In the genomic region with DNA sequence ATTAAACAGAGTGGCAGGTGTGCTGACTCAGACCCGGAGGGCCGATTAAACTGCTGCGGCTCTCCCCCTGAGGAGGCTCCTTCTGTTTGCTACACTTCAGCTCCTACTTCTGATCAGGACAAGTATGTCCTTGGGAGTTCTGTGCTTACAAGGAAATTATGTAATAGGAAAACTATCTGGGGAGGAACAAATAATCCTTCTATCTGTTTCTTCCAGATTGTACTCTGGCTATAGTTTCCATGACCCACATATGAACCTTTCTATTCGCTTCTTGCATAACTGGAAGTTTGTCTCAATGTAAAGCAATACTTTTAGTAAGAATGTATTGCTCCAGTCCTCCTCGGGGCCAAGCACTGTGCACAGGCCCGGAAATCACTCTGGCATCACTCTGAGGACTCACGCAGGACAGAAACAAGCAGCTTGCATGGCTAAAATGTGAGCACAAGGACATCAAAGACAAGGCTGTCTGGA, we compare ENCODE assay signal across 9 mouse cellular contexts. TPM values are rescaled to one million over a fixed set of nuclear protein-coding genes. Genes with fewer than 3 reads are reported as not detected.
A peak's percentile ranks its signal among the peaks of the same experiment; 100 is the strongest.
DNase-seq lines count a peak whose midpoint lies in the region; ATAC-seq and TF ChIP-seq lines count a peak whose summit lies in the region.
"Had no signal": no experiment of that assay in that cellular context is flagged by ENCODE, and none has a peak within 500 bp of the region (broad histone marks: within the 10 kb centered on the region; RNA-seq: fewer than 3 reads in every experiment).

No protein-coding gene starts in this region.

- no peaks in the 10 kb centered on the region for H3K4me1 ChIP-seq in heart, adult 2 months (ENCODE audit: control insufficient read depth, insufficient read depth, low read length)
- H3K4me1 ChIP-seq in limb, embryonic 15.5 days, result no peaks in the 10 kb centered on the region
- H3K4me1 ChIP-seq in stomach, embryonic 14.5 days (ENCODE audit: control insufficient read depth, insufficient read depth, low read length), result peaks cover 5% of the 10 kb centered on the region; the same call in 1 of the 2 replicates
- no peaks in the 10 kb centered on the region for H3K4me1 ChIP-seq in hindbrain, embryonic 13.5 days (replicated peaks)
- H3K4me1 ChIP-seq in forebrain, postnatal 0 days (ENCODE audit: insufficient read depth), result no peaks in the 10 kb centered on the region

- H3K4me3 ChIP-seq in heart, adult 2 months, result no peak overlapping the region
- no peak overlapping the region for H3K4me3 ChIP-seq in limb, embryonic 15.5 days
- no peak overlapping the region for H3K4me3 ChIP-seq in stomach, embryonic 14.5 days (ENCODE audit: low read depth, low read length)
- no peak overlapping the region for H3K4me3 ChIP-seq in hindbrain, embryonic 13.5 days
- H3K4me3 ChIP-seq in forebrain, postnatal 0 days (ENCODE audit: low read depth, low read length), result no peak overlapping the region

- intact Hi-C loops in heart, adult 2 months (cut with DNase I), result no loop called here

- TF ChIP-seq CTCF in heart, adult 2 months (IDR thresholded peaks at IDR 0.05), result no peak
- TF ChIP-seq CTCF in forebrain, postnatal 0 days (IDR thresholded peaks at IDR 0.05; ENCODE audit: low read depth), result no peak

- no peaks in the 10 kb centered on the region for H3K27me3 ChIP-seq in heart, adult 2 months (ENCODE audit: control insufficient read depth, insufficient read depth, low read length)
- H3K27me3 ChIP-seq in limb, embryonic 15.5 days, result no peaks in the 10 kb centered on the region
- H3K27me3 ChIP-seq in stomach, embryonic 14.5 days (ENCODE audit: control insufficient read depth, insufficient read depth, low read length), result no peaks in the 10 kb centered on the region
- H3K27me3 ChIP-seq in hindbrain, embryonic 13.5 days, result no peaks in the 10 kb centered on the region
- H3K27me3 ChIP-seq in forebrain, postnatal 0 days (ENCODE audit: insufficient read depth, low read length), result no peaks in the 10 kb centered on the region

- no peak for TF ChIP-seq POLR2A in heart, adult 2 months (IDR thresholded peaks at IDR 0.05; ENCODE audit: insufficient read depth, low read depth, low read length)

- H3K9me3 ChIP-seq in limb, embryonic 15.5 days, result no peaks in the 10 kb centered on the region
- H3K9me3 ChIP-seq in stomach, embryonic 14.5 days (ENCODE audit: control insufficient read depth, low read depth, low read length), result no peaks in the 10 kb centered on the region
- no peaks in the 10 kb centered on the region for H3K9me3 ChIP-seq in hindbrain, embryonic 13.5 days
- no peaks in the 10 kb centered on the region for H3K9me3 ChIP-seq in forebrain, postnatal 0 days (ENCODE audit: low read length)

- ATAC-seq in cerebellum, adult (ENCODE audit: insufficient number of reproducible peaks, low FRiP score, low TSS enrichment), result no peak
- ATAC-seq in limb, embryonic 15.5 days (ENCODE audit: insufficient number of reproducible peaks, low FRiP score, low TSS enrichment, low read depth), result no peak
- ATAC-seq in stomach, embryonic 14.5 days (ENCODE audit: insufficient number of reproducible peaks, insufficient read depth, low FRiP score, low read depth), result peak; percentile 69; the same call in 1 of the 2 replicates
- no peak for ATAC-seq in hindbrain, embryonic 13.5 days (ENCODE audit: low FRiP score)
- ATAC-seq in forebrain, postnatal 0 days, result no peak

- H3K9ac ChIP-seq in heart, adult 2 months (ENCODE audit: low read depth, low read length), result no peak overlapping the region
- H3K9ac ChIP-seq in limb, embryonic 15.5 days, result no peak overlapping the region
- H3K9ac ChIP-seq in stomach, embryonic 14.5 days (replicated peaks; ENCODE audit: low read depth, low read length), result no peak overlapping the region
- no peak overlapping the region for H3K9ac ChIP-seq in hindbrain, embryonic 13.5 days
- H3K9ac ChIP-seq in forebrain, postnatal 0 days, result no peak overlapping the region

- no peaks in the 10 kb centered on the region for H3K79me2 ChIP-seq in heart, adult 2 months (replicated peaks; ENCODE audit: control insufficient read depth, insufficient read depth, low read length)

- DNase-seq in cerebellum, adult 9-10 months, result peak; percentile 1
- peak; percentile 30 to 45 for DNase-seq in heart, adult 2 months
- no peak for DNase-seq in forebrain, postnatal 0 days
- DNase-seq in right cerebral cortex, postnatal 10 days (ENCODE audit: low spot score in 2 of 2), result no peak
- DNase-seq: kidney, adult 8-10 months had no signal

- H3K4me2 ChIP-seq in limb, embryonic 15.5 days, result no peak overlapping the region
- no peak overlapping the region for H3K4me2 ChIP-seq in stomach, embryonic 14.5 days (replicated peaks; ENCODE audit: low read depth, low read length)
- no peak overlapping the region for H3K4me2 ChIP-seq in hindbrain, embryonic 13.5 days
- no peak overlapping the region for H3K4me2 ChIP-seq in forebrain, postnatal 0 days (ENCODE audit: low read depth)

- H3K36me3 ChIP-seq in heart, adult 2 months (ENCODE audit: control insufficient read depth, insufficient read depth, low read length), result no peaks in the 10 kb centered on the region
- H3K36me3 ChIP-seq in limb, embryonic 15.5 days, result no peaks in the 10 kb centered on the region
- H3K36me3 ChIP-seq in stomach, embryonic 14.5 days (ENCODE audit: control insufficient read depth, insufficient read depth, low read length), result no peaks in the 10 kb centered on the region
- H3K36me3 ChIP-seq in hindbrain, embryonic 13.5 days, result no peaks in the 10 kb centered on the region
- H3K36me3 ChIP-seq in forebrain, postnatal 0 days (ENCODE audit: insufficient read depth), result no peaks in the 10 kb centered on the region

- H3K27ac ChIP-seq in heart, adult 2 months, result peak overlapping the region; percentile 60
- H3K27ac ChIP-seq in limb, embryonic 15.5 days, result peak overlapping the region; percentile 34
- peak overlapping the region; percentile 52; the same call in 1 of the 2 replicates for H3K27ac ChIP-seq in stomach, embryonic 14.5 days (ENCODE audit: low read length)
- H3K27ac ChIP-seq in hindbrain, embryonic 13.5 days, result no peak overlapping the region
- H3K27ac ChIP-seq in forebrain, postnatal 0 days (ENCODE audit: low read depth, low read length), result no peak overlapping the region

- WGBS in heart, adult 2 months, result 30% methylated on average over 7 of the region's 7 CpGs
- WGBS in limb, embryonic 15.5 days, result 32% methylated on average over 7 of the region's 7 CpGs
- WGBS in stomach, embryonic 14.5 days, result 31% methylated on average over 7 of the region's 7 CpGs
- 64% methylated on average over 7 of the region's 7 CpGs for WGBS in hindbrain, embryonic 13.5 days
- 58% methylated on average over 7 of the region's 7 CpGs for WGBS in forebrain, postnatal 0 days

- no peak for TF ChIP-seq EP300 in heart, adult 2 months (IDR thresholded peaks at IDR 0.05; ENCODE audit: insufficient read depth, low read depth, low read length)

RNA-seq across cellular contexts. Expression of a gene that starts 43.9 kb away (rescaled TPM):
- total RNA-seq in heart, adult 2 months (2021), result 100 to 1,000 TPM; 214 to 235 TPM
- 34.0 and 74.8 TPM in 2 replicates for polyA plus RNA-seq in heart, adult 2 months (2012; rRNA removed)
- 101 and 121 TPM in 2 replicates for polyA plus RNA-seq in limb, embryonic 15.5 days (2015; fragmentation: Nextera tagmentation; extraction: Ambion mirVana)
- 82.2 and 87.0 TPM in 2 replicates for polyA plus RNA-seq in stomach, embryonic 14.5 days (2014; fragmentation: Nextera tagmentation; extraction: Ambion mirVana)
- 65.0 and 71.6 TPM in 2 replicates for polyA plus RNA-seq in hindbrain, embryonic 13.5 days (2015; fragmentation: Nextera tagmentation; extraction: Ambion mirVana)
- 66.9 and 69.5 TPM in 2 replicates for total RNA-seq in forebrain, postnatal 0 days (2014; rRNA removed)
- polyA plus RNA-seq in forebrain, postnatal 0 days (2015; fragmentation: Nextera tagmentation; extraction: Ambion mirVana), result 50.3 and 59.9 TPM in 2 replicates

Comparison
In these comparisons a context has a peak if more than half of its experiments do, and no peak if none do; other contexts are left out.
1. DNase-seq: peak in cerebellum, adult 9-10 months (single experiment) and heart, adult 2 months (2 of 2); none in forebrain, postnatal 0 days (single experiment) and right cerebral cortex, postnatal 10 days (0 of 2).
2. H3K27ac ChIP-seq: peak in heart, adult 2 months (single experiment), limb, embryonic 15.5 days (single experiment) and stomach, embryonic 14.5 days (single experiment); none in hindbrain, embryonic 13.5 days (single experiment) and forebrain, postnatal 0 days (single experiment).